Mouse (Mus musculus) adrenal gland, postnatal 14 days (tissue): ENCODE measurements around the gene Krtap12-1. TPM values are rescaled to one million over a fixed set of nuclear protein-coding genes. Genes with fewer than 3 reads are reported as not detected.
"Not testable (repeated sequence)": the region's sequence is repeated elsewhere in the genome, so short reads cannot be mapped to it uniquely, and the experiment has no call there.

Source experiments
- DNase-seq: peaks from one replicate; pipeline ENCODE4 v3.0.0; 2021; ENCODE audit warnings: mixed read lengths
- total RNA-seq: library from RNA; stranded (reverse); gene quantifications from 2 replicates; pipeline ENCODE4 v1.2.3, GENCODE M21; 2021

Krtap12-1 gene
- total RNA-seq, 1 experiment from 2014 or later: not detected

GRCm38 (mm10) chr10:77750686-77751085, 30.3 kb downstream of the Krtap12-1 start:
- not testable (repeated sequence) for DNase-seq

- not testable (repeated sequence) for DNase-seq
Measured at GRCm38 (mm10) chr10:77751254-77751653, 30.9 kb downstream of the Krtap12-1 start, which contains the start of gene Gm9736. Gm9736 (minus strand) TSS chr10:77751354.

GRCm38 (mm10) chr10:77752312-77752711, 31.9 kb downstream of the Krtap12-1 start:
- not testable (repeated sequence) for DNase-seq

- DNase-seq: no peak
Measured at GRCm38 (mm10) chr10:77753448-77753847, 33.0 kb downstream of the Krtap12-1 start.

GRCm38 (mm10) chr10:77759582-77759981, 39.2 kb downstream of the Krtap12-1 start, which contains the start of gene Gm3233:
Gm3233 (minus strand) TSS chr10:77759682.
- not testable (repeated sequence) for DNase-seq

- DNase-seq: no peak
Measured at GRCm38 (mm10) chr10:77769727-77770126, 49.3 kb downstream of the Krtap12-1 start.

Other genes with a start within 250 kb of the Krtap12-1 start
- gene Fam207a, start 204.8 kb upstream of the Krtap12-1 start, total RNA-seq: 21.6 and 27.2 TPM in 2 replicates
- 5.8 and 16.0 TPM in 2 replicates for gene Itgb2, start 190.3 kb upstream of the Krtap12-1 start, total RNA-seq
- 168 and 172 TPM in 2 replicates for gene Pttg1ip, start 138.9 kb upstream of the Krtap12-1 start, total RNA-seq
- gene Sumo3, start 114.5 kb upstream of the Krtap12-1 start, total RNA-seq: 93.0 and 111 TPM in 2 replicates
- gene Gm49325, start 114.4 kb upstream of the Krtap12-1 start, total RNA-seq: 23.6 and 31.5 TPM in 2 replicates
- 49.8 and 50.2 TPM in 2 replicates for gene Ube2g2, start 98.3 kb upstream of the Krtap12-1 start, total RNA-seq
- 0.41 TPM in 1 of 2 replicates, not detected in the other for gene Tspear, start 34.0 kb upstream of the Krtap12-1 start, total RNA-seq
- not detected in 2 replicates for gene Gm19402, start 29.8 kb upstream of the Krtap12-1 start, total RNA-seq
- not detected in 2 replicates for gene Gm9508, start 23.4 kb upstream of the Krtap12-1 start, total RNA-seq
- gene Gm10272, start 14.0 kb upstream of the Krtap12-1 start, total RNA-seq: not detected in 2 replicates
- not detected in 2 replicates for gene Gm10024, start 9.1 kb upstream of the Krtap12-1 start, total RNA-seq
- not detected in 2 replicates for gene Gm10142, start 4.8 kb upstream of the Krtap12-1 start, total RNA-seq
- gene Gm10100, start 5.9 kb downstream of the Krtap12-1 start, total RNA-seq: not detected in 2 replicates
- not detected in 2 replicates for gene Gm18596, start 22.0 kb downstream of the Krtap12-1 start, total RNA-seq
- not detected in 2 replicates for gene Gm9736, start 30.8 kb downstream of the Krtap12-1 start, total RNA-seq
- not detected in 2 replicates for gene Gm3233, start 39.1 kb downstream of the Krtap12-1 start, total RNA-seq
- not detected in 2 replicates for gene Gm3238, start 50.7 kb downstream of the Krtap12-1 start, total RNA-seq
- not detected in 2 replicates for gene Gm7138, start 56.3 kb downstream of the Krtap12-1 start, total RNA-seq
- not detected in 2 replicates for gene Gm3250, start 61.9 kb downstream of the Krtap12-1 start, total RNA-seq
- gene Gm7137, start 67.6 kb downstream of the Krtap12-1 start, total RNA-seq: not detected in 2 replicates
- not detected in 2 replicates for gene Gm9639, start 74.5 kb downstream of the Krtap12-1 start, total RNA-seq
- gene Gm19668, start 78.5 kb downstream of the Krtap12-1 start, total RNA-seq: not detected in 2 replicates
- gene Gm9507, start 91.2 kb downstream of the Krtap12-1 start, total RNA-seq: not detected in 2 replicates
- not detected in 2 replicates for gene Gm2696, start 94.1 kb downstream of the Krtap12-1 start, total RNA-seq
- not detected in 2 replicates for gene Krtap10-4, start 106.5 kb downstream of the Krtap12-1 start, total RNA-seq
- not detected in 2 replicates for gene Krtap10-10, start 115.3 kb downstream of the Krtap12-1 start, total RNA-seq
- gene Gm36176, start 126.2 kb downstream of the Krtap12-1 start, total RNA-seq: not detected in 2 replicates
- gene Gm10318, start 132.3 kb downstream of the Krtap12-1 start, total RNA-seq: not detected in 2 replicates
- not detected in 2 replicates for gene Gm3285, start 141.4 kb downstream of the Krtap12-1 start, total RNA-seq
- 7.6 and 14.0 TPM in 2 replicates for gene Lrrc3, start 181.9 kb downstream of the Krtap12-1 start, total RNA-seq
- gene Trpm2, start 250.0 kb downstream of the Krtap12-1 start, total RNA-seq: 2.4 and 4.8 TPM in 2 replicates